Mouse (Mus musculus) liver, embryonic 14.5 days (tissue): ENCODE measurements at regions not wholly inside any gene's neighbourhood (a gene's known extent, or its start where the extent isn't known, plus 50 kb on each side); places are given as distances from the start of the nearest gene placed in this dataset.

Experiments used
- CTCF ChIP-seq: IDR thresholded peaks from 2 replicates; pipeline ENCODE4 v1.5.1; 2016; ENCODE audit warnings: antibody characterized with exemption, low read depth, control low read depth
- EP300 ChIP-seq: IDR thresholded peaks from 2 replicates; pipeline ENCODE4 v1.6.1; 2016; ENCODE audit warnings: antibody characterized with exemption, low read depth

DNA sequence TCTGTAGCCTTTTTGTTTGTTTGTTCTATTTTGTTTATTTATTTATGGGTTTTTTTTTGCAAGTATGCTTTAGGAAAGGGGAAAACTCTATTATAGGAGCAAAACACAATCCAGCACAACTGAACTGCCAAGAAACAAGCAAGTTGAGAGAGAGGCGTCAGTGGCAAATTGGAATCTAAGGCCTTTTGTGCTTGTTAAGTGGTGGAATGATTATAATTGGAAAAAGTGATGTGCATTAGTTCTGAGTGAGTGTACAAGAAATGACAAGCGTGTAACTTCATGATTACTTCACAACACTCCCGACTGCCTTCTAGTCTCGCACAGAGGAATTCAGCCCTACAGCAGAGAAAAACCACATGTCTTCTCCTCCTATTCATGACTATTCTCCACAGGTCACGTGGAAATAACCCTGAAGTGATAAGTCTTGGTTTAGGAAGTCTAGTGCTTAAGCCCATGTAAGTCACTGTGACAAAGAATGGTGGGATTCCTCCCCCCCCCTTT, 437.6 kb upstream of the Fign start:
- TF ChIP-seq EP300 (no peak), CTCF (no peak)
